Mouse (Mus musculus): ENCODE measurements around the gene Shbg.
A peak's percentile ranks its signal among the peaks of the same experiment; 100 is the strongest.

Shbg gene

GRCm38 (mm10) chr11:69601768-69602167 is 15.9 kb downstream of the Shbg start:
- DNase-seq (ENCODE audit: extremely low spot score, low read depth, low spot score): no peak

GRCm38 (mm10) chr11:69600098-69600497 is 17.6 kb downstream of the Shbg start:
- DNase-seq (ENCODE audit: extremely low spot score, low read depth, low spot score): no peak

GRCm38 (mm10) chr11:69599436-69599835 is 18.3 kb downstream of the Shbg start:
- no peak for DNase-seq (ENCODE audit: extremely low spot score, low read depth, low spot score)

- DNase-seq (ENCODE audit: extremely low spot score, low read depth, low spot score): no peak
Observed at GRCm38 (mm10) chr11:69594853-69595252, 22.9 kb downstream of the Shbg start.

- no peak for DNase-seq (ENCODE audit: extremely low spot score, low read depth, low spot score)
Observed at GRCm38 (mm10) chr11:69592799-69593198, 24.9 kb downstream of the Shbg start.

- DNase-seq (ENCODE audit: extremely low spot score, low read depth, low spot score): no peak
Observed at GRCm38 (mm10) chr11:69591899-69592637, 25.6 kb downstream of the Shbg start.

- no peak for DNase-seq (ENCODE audit: extremely low spot score, low read depth, low spot score)
Observed at GRCm38 (mm10) chr11:69591424-69591823, 26.3 kb downstream of the Shbg start.

GRCm38 (mm10) chr11:69590622-69591021 is 27.1 kb downstream of the Shbg start:
- DNase-seq (ENCODE audit: extremely low spot score, low read depth, low spot score): no peak

GRCm38 (mm10) chr11:69589207-69589834 is 28.4 kb downstream of the Shbg start:
- no peak for DNase-seq (ENCODE audit: extremely low spot score, low read depth, low spot score)

- DNase-seq (ENCODE audit: extremely low spot score, low read depth, low spot score): no peak
Observed at GRCm38 (mm10) chr11:69585718-69586325, 31.9 kb downstream of the Shbg start.

- no peak for DNase-seq (ENCODE audit: extremely low spot score, low read depth, low spot score)
Observed at GRCm38 (mm10) chr11:69584937-69585336, 32.8 kb downstream of the Shbg start.

- no peak for DNase-seq (ENCODE audit: extremely low spot score, low read depth, low spot score)
Observed at GRCm38 (mm10) chr11:69584008-69584407, 33.7 kb downstream of the Shbg start.

GRCm38 (mm10) chr11:69582230-69582805 is 35.4 kb downstream of the Shbg start:
- DNase-seq (ENCODE audit: extremely low spot score, low read depth, low spot score): no peak

- DNase-seq (ENCODE audit: extremely low spot score, low read depth, low spot score): no peak
Observed at GRCm38 (mm10) chr11:69581814-69582213, 35.9 kb downstream of the Shbg start.

- peak; percentile 89 for DNase-seq (ENCODE audit: extremely low spot score, low read depth, low spot score)
Observed at GRCm38 (mm10) chr11:69581147-69581688, 36.5 kb downstream of the Shbg start.

GRCm38 (mm10) chr11:69580572-69581146 is 37.0 kb downstream of the Shbg start:
- no peak for DNase-seq (ENCODE audit: extremely low spot score, low read depth, low spot score)

GRCm38 (mm10) chr11:69580091-69580514 is 37.6 kb downstream of the Shbg start, which contains the start of the genes Wrap53 and Trp53:
Gene Wrap53, minus strand, starts transcription at chr11:69580255.
Gene Trp53, plus strand, starts transcription at chr11:69580359.
- peak; percentile 90 for DNase-seq (ENCODE audit: extremely low spot score, low read depth, low spot score)

GRCm38 (mm10) chr11:69579128-69580017 is 38.3 kb downstream of the Shbg start:
- peak; percentile 99 for DNase-seq (ENCODE audit: extremely low spot score, low read depth, low spot score)

- DNase-seq (ENCODE audit: extremely low spot score, low read depth, low spot score): no peak
Observed at GRCm38 (mm10) chr11:69578301-69578700, 39.4 kb downstream of the Shbg start.

- DNase-seq (ENCODE audit: extremely low spot score, low read depth, low spot score): no peak
Observed at GRCm38 (mm10) chr11:69576307-69576706, 41.4 kb downstream of the Shbg start.

All from hindlimb bud, embryonic 11.5 days (tissue).